Mouse (Mus musculus) naive thymus-derived CD4-positive, alpha-beta T cell, adult 5 months (primary cell): ENCODE measurements around the gene Gfap. TPM values are rescaled to one million over a fixed set of nuclear protein-coding genes. Genes with fewer than 3 reads are reported as not detected.

Source experiments
- polyA plus RNA-seq: library from polyadenylated mRNA; unstranded; fragments of 100-300 nt; shearing (Covaris generic); gene quantifications from one replicate; pipeline ENCODE4 v1.2.1, GENCODE M21; 2017

The Gfap gene
- polyA plus RNA-seq: not detected

GRCm38 (mm10) chr11:102900763-102901162 lies at the start of gene Gfap:
Gene Gfap (minus strand): TSS chr11:102900912.

GRCm38 (mm10) chr11:102946265-102946991 lies 45.7 kb upstream of the Gfap start, which contains the start of gene C1ql1:
Gene C1ql1 (minus strand): TSS chr11:102946688.

GRCm38 (mm10) chr11:102924557-102925350 lies 24.0 kb upstream of the Gfap start, which contains the start of gene Kif18b:
Gene Kif18b (minus strand): TSS chr11:102925124.

GRCm38 (mm10) chr11:102884616-102885219 lies 16.0 kb downstream of the Gfap start, which contains the start of gene Fam187a:
Gene Fam187a (plus strand): TSS chr11:102885169.

GRCm38 (mm10) chr11:102880585-102881313 lies 20.0 kb downstream of the Gfap start, which contains the start of the genes Eftud2 and Ccdc103:
Gene Eftud2 (minus strand): TSS chr11:102880985.
Gene Ccdc103 (plus strand): TSS chr11:102881204.

Other genes with a start within 250 kb of the Gfap start
- not detected for gene Meioc, start 237.2 kb downstream of the Gfap start, polyA plus RNA-seq
- 36.0 TPM for gene Ccdc43, start 203.1 kb downstream of the Gfap start, polyA plus RNA-seq
- gene Adam11, start 139.5 kb downstream of the Gfap start, polyA plus RNA-seq: not detected
- gene Gjc1, start 81.2 kb downstream of the Gfap start, polyA plus RNA-seq: not detected
- gene Higd1b, start 65.1 kb downstream of the Gfap start, polyA plus RNA-seq: not detected
- 124 TPM for gene Eftud2, start 19.9 kb downstream of the Gfap start, polyA plus RNA-seq
- not detected for gene Ccdc103, start 19.7 kb downstream of the Gfap start, polyA plus RNA-seq
- not detected for gene Fam187a, start 15.7 kb downstream of the Gfap start, polyA plus RNA-seq
- gene Kif18b, start 24.2 kb upstream of the Gfap start, polyA plus RNA-seq: 0.10 TPM
- not detected for gene C1ql1, start 45.8 kb upstream of the Gfap start, polyA plus RNA-seq
- 76.8 TPM for gene Nmt1, start 127.3 kb upstream of the Gfap start, polyA plus RNA-seq
- gene Dcakd, start 127.4 kb upstream of the Gfap start, polyA plus RNA-seq: 10.3 TPM
- not detected for gene Plcd3, start 200.7 kb upstream of the Gfap start, polyA plus RNA-seq
- gene Acbd4, start 200.8 kb upstream of the Gfap start, polyA plus RNA-seq: 33.6 TPM
- gene Hexim1, start 215.3 kb upstream of the Gfap start, polyA plus RNA-seq: 8.1 TPM
- 3.3 TPM for gene Hexim2, start 231.5 kb upstream of the Gfap start, polyA plus RNA-seq